ENCODE assay signal across 8 mouse cellular contexts in genomic region chr6:28479865-28480751, GRCm38 (mm10). TPM values are rescaled to one million over a fixed set of nuclear protein-coding genes. Genes with fewer than 3 reads are reported as not detected.
A peak's percentile ranks its signal among the peaks of the same experiment; 100 is the strongest.
DNase-seq lines count a peak whose midpoint lies in the region; ATAC-seq and TF ChIP-seq lines count a peak whose summit lies in the region.

No protein-coding gene starts in this region.

- TF ChIP-seq EP300 in liver, embryonic 14.5 days (IDR thresholded peaks at IDR 0.05; ENCODE audit: low read depth), result no peak
- no peak for TF ChIP-seq EP300 in stomach, postnatal 0 days (optimal IDR thresholded peaks at IDR 0.05)

- H3K4me3 ChIP-seq in forebrain, embryonic 10.5 days, result peak overlapping the region; percentile 95
- peak overlapping the region; percentile 89 for H3K4me3 ChIP-seq in heart, embryonic 15.5 days
- H3K4me3 ChIP-seq in liver, embryonic 14.5 days (ENCODE audit: insufficient read depth in 1 of 2, low read depth in 2 of 2, low read length in 2 of 2), result peak overlapping the region; percentile 77 to 89
- peak overlapping the region; percentile 60 for H3K4me3 ChIP-seq in neural tube, embryonic 11.5 days (ENCODE audit: low read depth, low read length)
- H3K4me3 ChIP-seq in stomach, postnatal 0 days (ENCODE audit: low read depth, low read length), result peak overlapping the region; percentile 88

- H3K4me1 ChIP-seq in forebrain, embryonic 10.5 days, result peaks cover 37% of the 10 kb centered on the region
- H3K4me1 ChIP-seq in heart, embryonic 15.5 days (replicated peaks), result peaks cover 48% of the 10 kb centered on the region
- H3K4me1 ChIP-seq in liver, embryonic 14.5 days (replicated peaks; ENCODE audit: control insufficient read depth in 2 of 2, insufficient read depth in 2 of 2, low read length in 1 of 2), result peaks cover 20 to 23% of the 10 kb centered on the region in 2 experiments
- peaks cover 4% of the 10 kb centered on the region; the same call in 1 of the 2 replicates for H3K4me1 ChIP-seq in neural tube, embryonic 11.5 days (ENCODE audit: control insufficient read depth, insufficient read depth, low read length)
- H3K4me1 ChIP-seq in stomach, postnatal 0 days (replicated peaks; ENCODE audit: control insufficient read depth, insufficient read depth), result no peaks in the 10 kb centered on the region

- peaks cover 17% of the 10 kb centered on the region for H3K36me3 ChIP-seq in forebrain, embryonic 10.5 days (replicated peaks)
- H3K36me3 ChIP-seq in heart, embryonic 15.5 days, result no peaks in the 10 kb centered on the region
- H3K36me3 ChIP-seq in liver, embryonic 14.5 days (replicated peaks; ENCODE audit: control insufficient read depth, insufficient read depth, low read depth), result no peaks in the 10 kb centered on the region; the same call in 1 of the 2 replicates
- H3K36me3 ChIP-seq in neural tube, embryonic 11.5 days (ENCODE audit: control insufficient read depth, insufficient read depth, low read length), result no peaks in the 10 kb centered on the region
- H3K36me3 ChIP-seq in stomach, postnatal 0 days (ENCODE audit: control insufficient read depth, insufficient read depth, low read length), result no peaks in the 10 kb centered on the region

- H3K27me3 ChIP-seq in forebrain, embryonic 10.5 days (ENCODE audit: poor library complexity, severe bottlenecking), result no peaks in the 10 kb centered on the region
- H3K27me3 ChIP-seq in heart, embryonic 15.5 days, result no peaks in the 10 kb centered on the region
- no peaks in the 10 kb centered on the region for H3K27me3 ChIP-seq in liver, embryonic 14.5 days (ENCODE audit: control insufficient read depth, insufficient read depth, low read length)
- no peaks in the 10 kb centered on the region for H3K27me3 ChIP-seq in neural tube, embryonic 11.5 days (ENCODE audit: control insufficient read depth, insufficient read depth, low read length)
- no peaks in the 10 kb centered on the region for H3K27me3 ChIP-seq in stomach, postnatal 0 days (ENCODE audit: control insufficient read depth, insufficient read depth, low read length)

- DNase-seq in CD8-positive naive resting alpha-beta T cell, adult 2 months (ENCODE audit: low read depth in 2 of 2, low spot score in 2 of 2), result peak; percentile 95 to 97
- peak; percentile 99 for DNase-seq in c-Kit-positive CD71-negative TER-119-negative erythroid progenitor cells, embryonic 14.5 days (ENCODE audit: low read depth)
- DNase-seq in forebrain, embryonic 10.5 days (ENCODE audit: extremely low spot score, low spot score), result peak; percentile 99
- DNase-seq in kidney, postnatal 25 days, result peak; percentile 99 to 100
- DNase-seq in liver, embryonic 14.5 days (ENCODE audit: low read depth in 3 of 3, low spot score in 3 of 3), result peak; percentile 100
- DNase-seq in neural tube, embryonic 11.5 days (ENCODE audit: low spot score), result peak; percentile 98
- DNase-seq in stomach, postnatal 0 days (ENCODE audit: low spot score), result peak; percentile 99

- H3K4me2 ChIP-seq in heart, embryonic 15.5 days, result peak overlapping the region; percentile 80
- H3K4me2 ChIP-seq in liver, embryonic 14.5 days (ENCODE audit: low read depth), result peak overlapping the region; percentile 84
- peak overlapping the region; percentile 72 for H3K4me2 ChIP-seq in neural tube, embryonic 11.5 days (ENCODE audit: low read depth)
- peak overlapping the region; percentile 76 for H3K4me2 ChIP-seq in stomach, postnatal 0 days (replicated peaks; ENCODE audit: low read depth)

- peak; percentile 97 for ATAC-seq in heart, embryonic 15.5 days (replicated peaks; ENCODE audit: insufficient number of reproducible peaks, insufficient read depth, low FRiP score, low read depth)
- ATAC-seq in liver, embryonic 14.5 days (ENCODE audit: insufficient read depth), result peak; percentile 98
- ATAC-seq in neural tube, embryonic 11.5 days (ENCODE audit: insufficient read depth, low FRiP score, low TSS enrichment), result peak; percentile 98
- ATAC-seq in stomach, postnatal 0 days (ENCODE audit: low FRiP score, low TSS enrichment), result peak; percentile 99

- no peaks in the 10 kb centered on the region for H3K9me3 ChIP-seq in forebrain, embryonic 10.5 days
- H3K9me3 ChIP-seq in heart, embryonic 15.5 days (replicated peaks), result no peaks in the 10 kb centered on the region
- no peaks in the 10 kb centered on the region for H3K9me3 ChIP-seq in liver, embryonic 14.5 days (ENCODE audit: control insufficient read depth, low read length)
- no peaks in the 10 kb centered on the region for H3K9me3 ChIP-seq in neural tube, embryonic 11.5 days (ENCODE audit: control insufficient read depth, low read length)
- H3K9me3 ChIP-seq in stomach, postnatal 0 days (ENCODE audit: control insufficient read depth, low read length), result no peaks in the 10 kb centered on the region

- peak overlapping the region; percentile 88 for H3K27ac ChIP-seq in forebrain, embryonic 10.5 days
- H3K27ac ChIP-seq in heart, embryonic 15.5 days, result peak overlapping the region; percentile 92
- H3K27ac ChIP-seq in liver, embryonic 14.5 days, result peak overlapping the region; percentile 62
- H3K27ac ChIP-seq in neural tube, embryonic 11.5 days (ENCODE audit: low read depth, low read length), result 0 out of 2 replicates have a peak overlapping the region, but pooled peaks have one; percentile 44
- H3K27ac ChIP-seq in stomach, postnatal 0 days (replicated peaks), result peak overlapping the region; percentile 88

- peak; percentile 34 for TF ChIP-seq CTCF in liver, embryonic 14.5 days (IDR thresholded peaks at IDR 0.05; ENCODE audit: low read depth)
- peak; percentile 26 for TF ChIP-seq CTCF in stomach, postnatal 0 days (IDR thresholded peaks at IDR 0.05; ENCODE audit: low read depth)

- peak overlapping the region; percentile 89 for H3K9ac ChIP-seq in heart, embryonic 15.5 days
- peak overlapping the region; percentile 83 for H3K9ac ChIP-seq in liver, embryonic 14.5 days (replicated peaks)
- peak overlapping the region; percentile 50 for H3K9ac ChIP-seq in neural tube, embryonic 11.5 days (ENCODE audit: low read length)
- peak overlapping the region; percentile 83 for H3K9ac ChIP-seq in stomach, postnatal 0 days (ENCODE audit: low read length)

- under 1% methylated on average over 68 of the region's 68 CpGs for whole genome bisulfite sequencing in forebrain, embryonic 10.5 days
- WGBS in heart, embryonic 15.5 days, result under 1% methylated on average over 68 of the region's 68 CpGs
- under 1% methylated on average over 68 of the region's 68 CpGs for WGBS in liver, embryonic 14.5 days (ENCODE audit: insufficient replicate concordance)
- under 1% methylated on average over 68 of the region's 68 CpGs for WGBS in neural tube, embryonic 11.5 days
- under 1% methylated on average over 68 of the region's 68 CpGs for WGBS in stomach, postnatal 0 days

RNA-seq across cellular contexts. Expression of gene Snd1, which starts 5.2 kb away (rescaled TPM):
- polyA plus RNA-seq in forebrain, embryonic 10.5 days (2016; fragmentation: Nextera tagmentation; extraction: Ambion mirVana), result 110 and 115 TPM in 2 replicates
- polyA plus RNA-seq in heart, embryonic 15.5 days (2015; fragmentation: Nextera tagmentation; extraction: Ambion mirVana), result 70.5 and 87.6 TPM in 2 replicates
- 27.4 and 31.5 TPM in 2 replicates for polyA plus RNA-seq in liver, embryonic 14.5 days (2012; rRNA removed)
- 43.2 and 47.7 TPM in 2 replicates for polyA plus RNA-seq in liver, embryonic 14.5 days (2014; fragmentation: Nextera tagmentation; extraction: Ambion mirVana)
- polyA plus RNA-seq in neural tube, embryonic 11.5 days (2014; fragmentation: Nextera tagmentation; extraction: Ambion mirVana), result 107 and 111 TPM in 2 replicates
- polyA plus RNA-seq in stomach, postnatal 0 days (2015; fragmentation: Nextera tagmentation; extraction: Ambion mirVana), result 69.0 and 81.3 TPM in 2 replicates

RNA-seq across cellular contexts. Expression of gene Pax4, which starts 31.0 kb away (rescaled TPM):
- polyA plus RNA-seq in forebrain, embryonic 10.5 days (2016; fragmentation: Nextera tagmentation; extraction: Ambion mirVana), result 0.12 TPM in 1 of 2 replicates, not detected in the other
- not detected in 2 replicates for polyA plus RNA-seq in heart, embryonic 15.5 days (2015; fragmentation: Nextera tagmentation; extraction: Ambion mirVana)
- polyA plus RNA-seq in liver, embryonic 14.5 days (2012; rRNA removed), result not detected in 2 replicates
- polyA plus RNA-seq in liver, embryonic 14.5 days (2014; fragmentation: Nextera tagmentation; extraction: Ambion mirVana), result not detected in 2 replicates
- polyA plus RNA-seq in neural tube, embryonic 11.5 days (2014; fragmentation: Nextera tagmentation; extraction: Ambion mirVana), result not detected in 2 replicates
- polyA plus RNA-seq in stomach, postnatal 0 days (2015; fragmentation: Nextera tagmentation; extraction: Ambion mirVana), result not detected in 2 replicates

RNA-seq across cellular contexts. Expression of gene Gcc1, which starts 51.9 kb away (rescaled TPM):
- polyA plus RNA-seq in forebrain, embryonic 10.5 days (2016; fragmentation: Nextera tagmentation; extraction: Ambion mirVana), result 10.6 and 11.2 TPM in 2 replicates
- 5.9 and 9.1 TPM in 2 replicates for polyA plus RNA-seq in heart, embryonic 15.5 days (2015; fragmentation: Nextera tagmentation; extraction: Ambion mirVana)
- polyA plus RNA-seq in liver, embryonic 14.5 days (2012; rRNA removed), result 2.1 and 2.9 TPM in 2 replicates
- 2.3 TPM in 2 replicates for polyA plus RNA-seq in liver, embryonic 14.5 days (2014; fragmentation: Nextera tagmentation; extraction: Ambion mirVana)
- polyA plus RNA-seq in neural tube, embryonic 11.5 days (2014; fragmentation: Nextera tagmentation; extraction: Ambion mirVana), result 8.2 and 8.8 TPM in 2 replicates
- 5.6 and 6.3 TPM in 2 replicates for polyA plus RNA-seq in stomach, postnatal 0 days (2015; fragmentation: Nextera tagmentation; extraction: Ambion mirVana)

RNA-seq across cellular contexts. Expression of gene Fscn3, which starts 52.5 kb away (rescaled TPM):
- polyA plus RNA-seq in forebrain, embryonic 10.5 days (2016; fragmentation: Nextera tagmentation; extraction: Ambion mirVana), result 0.14 TPM in 1 of 2 replicates, not detected in the other
- polyA plus RNA-seq in heart, embryonic 15.5 days (2015; fragmentation: Nextera tagmentation; extraction: Ambion mirVana), result not detected in 2 replicates
- polyA plus RNA-seq in liver, embryonic 14.5 days (2012; rRNA removed), result 0.50 and 0.51 TPM in 2 replicates
- 0.34 and 0.69 TPM in 2 replicates for polyA plus RNA-seq in liver, embryonic 14.5 days (2014; fragmentation: Nextera tagmentation; extraction: Ambion mirVana)
- 0.16 TPM in 1 of 2 replicates, not detected in the other for polyA plus RNA-seq in neural tube, embryonic 11.5 days (2014; fragmentation: Nextera tagmentation; extraction: Ambion mirVana)
- not detected in 2 replicates for polyA plus RNA-seq in stomach, postnatal 0 days (2015; fragmentation: Nextera tagmentation; extraction: Ambion mirVana)

RNA-seq across cellular contexts. Expression of gene Arf5, which starts 56.7 kb away (rescaled TPM):
- 269 and 281 TPM in 2 replicates for polyA plus RNA-seq in forebrain, embryonic 10.5 days (2016; fragmentation: Nextera tagmentation; extraction: Ambion mirVana)
- 231 and 273 TPM in 2 replicates for polyA plus RNA-seq in heart, embryonic 15.5 days (2015; fragmentation: Nextera tagmentation; extraction: Ambion mirVana)
- polyA plus RNA-seq in liver, embryonic 14.5 days (2012; rRNA removed), result 299 and 365 TPM in 2 replicates
- polyA plus RNA-seq in liver, embryonic 14.5 days (2014; fragmentation: Nextera tagmentation; extraction: Ambion mirVana), result 383 and 408 TPM in 2 replicates
- polyA plus RNA-seq in neural tube, embryonic 11.5 days (2014; fragmentation: Nextera tagmentation; extraction: Ambion mirVana), result 323 and 364 TPM in 2 replicates
- 296 and 303 TPM in 2 replicates for polyA plus RNA-seq in stomach, postnatal 0 days (2015; fragmentation: Nextera tagmentation; extraction: Ambion mirVana)

Comparison
In these comparisons a context has a peak if more than half of its experiments do, and no peak if none do; other contexts are left out.
1. Peak in every context shown above with its lines: DNase-seq, ATAC-seq, H3K4me3 ChIP-seq and H3K27ac ChIP-seq.